Mouse (Mus musculus) MEL (cell line): ENCODE data around the gene Grin3b.

Experiments used
- CHD1 ChIP-seq: IDR thresholded peaks from 2 replicates; pipeline ENCODE4 v1.6.1; 2012; ENCODE audit warnings: low read depth, mild to moderate bottlenecking, inconsistent platforms, low read length, improper control_type of control experiment
- CHD2 ChIP-seq: IDR thresholded peaks from 2 replicates; pipeline ENCODE4 v1.6.1; 2011; ENCODE audit warnings: low read length, improper control_type of control experiment
- CTCF ChIP-seq, 3 experiments: IDR thresholded peaks in 2 of 3; conservative IDR thresholded peaks in 1 of 3; 2 replicates each; pipeline ENCODE4 v1.5.1; 2011 to 2012; ENCODE audit warnings: low read length in 3 of 3, low read depth in 2 of 3, mild to moderate bottlenecking in 2 of 3, improper control_type of control experiment in 1 of 3, inconsistent platforms in 1 of 3, mixed read lengths in 1 of 3, moderate library complexity in 1 of 3; ENCODE audit not compliant: control insufficient read depth in 1 of 3, insufficient read depth in 1 of 3, poor library complexity in 1 of 3, severe bottlenecking in 1 of 3
- JUND ChIP-seq: IDR thresholded peaks from 2 replicates; pipeline ENCODE4 v1.6.1; 2011; ENCODE audit warnings: low read depth, mild to moderate bottlenecking, improper control_type of control experiment, low read length
- MYC ChIP-seq: IDR thresholded peaks from 2 replicates; pipeline ENCODE4 v1.6.1; 2011; ENCODE audit warnings: low read depth, mild to moderate bottlenecking, low read length, improper control_type of control experiment, moderate library complexity
- NELFE ChIP-seq: IDR thresholded peaks from 2 replicates; pipeline ENCODE4 v1.6.1; 2011; ENCODE audit warnings: low read depth, low read length, improper control_type of control experiment
- POLR2A ChIP-seq, 2 experiments: IDR thresholded peaks; 2 replicates each; pipeline ENCODE4 v1.6.1; 2011 to 2012; ENCODE audit warnings: low read length in 2 of 2, mild to moderate bottlenecking in 2 of 2, control low read depth in 1 of 2, improper control_type of control experiment in 1 of 2, low read depth in 1 of 2, moderate library complexity in 1 of 2; ENCODE audit not compliant: control insufficient read depth in 1 of 2, insufficient read depth in 1 of 2, poor library complexity in 1 of 2
- RAD21 ChIP-seq: IDR thresholded peaks from 2 replicates; pipeline ENCODE4 v1.6.1; 2011; ENCODE audit warnings: mild to moderate bottlenecking, low read depth, low read length, improper control_type of control experiment
- SIN3A ChIP-seq: IDR thresholded peaks from 2 replicates; pipeline ENCODE4 v1.6.1; 2012; ENCODE audit warnings: low read length, improper control_type of control experiment, inconsistent platforms
- SMC3 ChIP-seq: IDR thresholded peaks from 2 replicates; pipeline ENCODE4 v1.6.1; 2011; ENCODE audit warnings: low read depth, low read length, improper control_type of control experiment
- TCF12 ChIP-seq: IDR thresholded peaks from 2 replicates; pipeline ENCODE4 v1.6.1; 2014; ENCODE audit warnings: low read depth, mild to moderate bottlenecking, inconsistent platforms, low read length, improper control_type of control experiment, moderate library complexity
- USF1 ChIP-seq: IDR thresholded peaks from 2 replicates; pipeline ENCODE4 v1.6.1; 2014; ENCODE audit warnings: low read depth, mild to moderate bottlenecking, inconsistent platforms, low read length, improper control_type of control experiment, moderate library complexity
- ZNF384 ChIP-seq: IDR thresholded peaks from 2 replicates; pipeline ENCODE4 v1.6.1; 2012; ENCODE audit warnings: low read depth, mild to moderate bottlenecking, inconsistent platforms, low read length, improper control_type of control experiment

DNA sequence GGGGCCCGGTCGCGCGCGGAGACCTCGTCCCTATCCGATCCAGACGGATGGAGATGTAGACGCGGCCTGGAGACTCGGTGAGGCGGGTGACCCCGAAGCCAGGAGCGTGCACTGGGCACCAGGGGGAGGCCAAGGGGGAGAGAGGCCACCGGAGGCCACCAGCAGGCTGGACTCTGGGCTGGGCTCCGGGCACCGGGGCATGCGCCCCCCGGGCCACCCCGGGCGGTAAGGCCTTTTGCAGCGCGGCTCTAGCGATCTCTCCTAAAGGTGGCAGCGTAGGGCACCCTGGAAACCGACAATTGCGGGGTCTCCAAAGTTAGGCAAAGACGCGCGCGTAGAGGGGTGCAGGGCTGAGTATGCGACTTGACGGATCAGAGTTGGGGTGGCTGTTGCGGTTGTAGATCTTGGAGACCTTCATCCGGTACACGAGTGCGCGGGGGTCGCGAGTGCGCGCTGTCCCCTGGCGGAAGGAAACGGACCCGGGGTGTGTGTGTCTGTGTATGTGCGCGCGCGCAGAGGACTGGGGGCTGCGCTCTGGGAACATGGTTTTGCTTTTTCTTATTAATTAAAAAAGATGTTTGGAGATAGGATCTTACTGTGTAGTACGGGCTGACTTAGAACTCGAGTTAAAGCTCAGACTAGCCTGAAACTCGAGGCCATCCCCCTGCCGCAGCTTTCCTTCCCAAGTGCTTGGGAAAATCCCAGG, 43.0 kb upstream of the Grin3b start:
- TF ChIP-seq NELFE = peak; percentile 33
- no peak for TF ChIP-seq SMC3
- TF ChIP-seq POLR2A (IDR thresholded peaks at IDR 0.05; ENCODE audit: control insufficient read depth in 1 of 2, insufficient read depth in 1 of 2, low read depth in 1 of 2, low read length in 2 of 2, poor library complexity in 1 of 2) = peak in 1 of 2 experiments; percentile 18; a peak in 1 of 4 replicates
- TF ChIP-seq CTCF (IDR thresholded peaks at IDR 0.05 in 2 of 3, conservative IDR thresholded peaks at IDR 0.05 in 1 of 3; ENCODE audit: control insufficient read depth in 1 of 3, insufficient read depth in 1 of 3, low read depth in 2 of 3, low read length in 3 of 3, poor library complexity in 1 of 3, severe bottlenecking in 1 of 3) = no peak; a peak in 1 of 6 replicates
- TF ChIP-seq SIN3A = 0 out of 2 replicates have a peak, but pooled peaks have one; percentile 49
- TF ChIP-seq JUND = no peak
- TF ChIP-seq ZNF384 = no peak
- TF ChIP-seq CHD2 = no peak
- TF ChIP-seq TCF12 = no peak
- no peak for TF ChIP-seq CHD1
- no peak for TF ChIP-seq USF1
- no peak for TF ChIP-seq RAD21
- no peak for TF ChIP-seq MYC
